Mouse (Mus musculus) midbrain, embryonic 15.5 days (tissue): Measurements from ENCODE around the gene Fam187a. TPM values are rescaled to one million over a fixed set of nuclear protein-coding genes. Genes with fewer than 3 reads are reported as not detected.

ENCODE experiments used
- ATAC-seq: fragments of 200-750 bp; cut with Nextera tagmentation; replicated peaks from 2 replicates; pipeline ENCODE4 v1.8.0; 2017; ENCODE audit warnings: moderate TSS enrichment
- H3K27ac ChIP-seq: fragments of 300-500 bp; sonication (generic); 2 replicates; pipeline ENCODE4 v1.5.1; 2015; ENCODE audit warnings: mild to moderate bottlenecking, inconsistent platforms
- H3K27me3 ChIP-seq: fragments of 300-500 bp; sonication (generic); replicated peaks from 2 replicates; pipeline ENCODE4 v1.6.1; 2015; ENCODE audit warnings: inconsistent platforms
- H3K36me3 ChIP-seq: fragments of 300-500 bp; sonication (generic); replicated peaks from 2 replicates; pipeline ENCODE4 v1.6.1; 2015; ENCODE audit warnings: inconsistent platforms
- H3K4me1 ChIP-seq: fragments of 300-500 bp; sonication (generic); 2 replicates; pipeline ENCODE4 v1.6.1; 2015; ENCODE audit warnings: inconsistent platforms
- H3K4me2 ChIP-seq: fragments of 300-500 bp; sonication (generic); 2 replicates; pipeline ENCODE4 v1.6.1; 2015; ENCODE audit warnings: inconsistent platforms, mild to moderate bottlenecking, moderate library complexity
- H3K4me3 ChIP-seq: fragments of 300-500 bp; sonication (generic); 2 replicates; pipeline ENCODE4 v1.5.1; 2015; ENCODE audit warnings: mild to moderate bottlenecking, inconsistent platforms
- H3K9ac ChIP-seq: fragments of 300-500 bp; sonication (generic); 2 replicates; pipeline ENCODE4 v1.6.1; 2015; ENCODE audit warnings: mild to moderate bottlenecking, inconsistent platforms
- H3K9me3 ChIP-seq: fragments of 300-500 bp; sonication (generic); 2 replicates; pipeline ENCODE4 v1.6.1; 2016; ENCODE audit warnings: inconsistent platforms
- WGBS: fragments of 180-500 bp; shearing (Covaris S2); methylation state at CpG from one replicate; pipeline ENCODE4 v1.1.7; 2015; ENCODE audit warnings: mixed read lengths; 5-methylcytosine and 5-hydroxymethylcytosine counted together
- polyA plus RNA-seq: library from polyadenylated mRNA; unstranded; fragments of >200 nt; fragmentation: Nextera tagmentation; extraction: Ambion mirVana; gene quantifications from 2 replicates; pipeline ENCODE4 v1.2.1, GENCODE M21; 2015

The Fam187a gene
- not detected in 2 replicates for polyA plus RNA-seq

- ATAC-seq: no peak
- no peak within 1 kb of the TSS for H3K27ac ChIP-seq
- no peak within 1 kb of the TSS for H3K4me3 ChIP-seq
- H3K9ac ChIP-seq: no peak within 1 kb of the TSS
- H3K4me2 ChIP-seq: no peak within 1 kb of the TSS
- no peaks in the 10 kb centered on the region for H3K9me3 ChIP-seq
- WGBS: 58% methylated on average over 10 of the region's 10 CpGs
- H3K27me3 ChIP-seq: peaks cover 4% of the 10 kb centered on the region; the same call in 1 of the 2 replicates
- peaks cover 22% of the 10 kb centered on the region for H3K4me1 ChIP-seq
- H3K36me3 ChIP-seq: no peaks in the 10 kb centered on the region
These were observed at the start of gene Fam187a for GRCm38 (mm10) chr11:102884616-102885219. Gene Fam187a (plus strand): TSS chr11:102885169.

GRCm38 (mm10) chr11:102835549-102835948, 49.4 kb upstream of the Fam187a start, which contains the start of gene Higd1b:
Gene Higd1b (plus strand): TSS chr11:102835849.
- Histone ChIP-seq H3K27me3 (no peaks in the 10 kb centered on the region), H3K36me3 (peaks cover 24% of the 10 kb centered on the region; the same call in 1 of the 2 replicates), H3K9ac (no peak within 1 kb of the TSS), H3K9me3 (no peaks in the 10 kb centered on the region), H3K4me1 (no peaks in the 10 kb centered on the region), H3K4me2 (no peak within 1 kb of the TSS), H3K27ac (no peak within 1 kb of the TSS), H3K4me3 (no peak within 1 kb of the TSS)
- no peak for ATAC-seq
- 63% methylated on average over 4 of the region's 4 CpGs for WGBS

- Histone ChIP-seq H3K27me3 (no peaks in the 10 kb centered on the region), H3K9me3 (no peaks in the 10 kb centered on the region), H3K4me1 (no peaks in the 10 kb centered on the region), H3K9ac (no peak overlapping the region), H3K4me3 (no peak overlapping the region), H3K27ac (no peak overlapping the region), H3K4me2 (no peak overlapping the region), H3K36me3 (peaks cover 28% of the 10 kb centered on the region; the same call in 1 of the 2 replicates)
- WGBS: 90% methylated on average over 9 of the region's 9 CpGs
- no peak for ATAC-seq
These were observed 48.8 kb upstream of the Fam187a start for GRCm38 (mm10) chr11:102836146-102836545.

- Histone ChIP-seq H3K4me1 (no peaks in the 10 kb centered on the region), H3K27ac (no peak overlapping the region), H3K9me3 (no peaks in the 10 kb centered on the region), H3K4me3 (no peak overlapping the region), H3K27me3 (no peaks in the 10 kb centered on the region), H3K4me2 (no peak overlapping the region), H3K9ac (no peak overlapping the region), H3K36me3 (peaks cover 35% of the 10 kb centered on the region; the same call in 1 of the 2 replicates)
- WGBS: 100% methylated on average over 1 of the region's 1 CpGs
- ATAC-seq: no peak
These were observed 47.6 kb upstream of the Fam187a start for GRCm38 (mm10) chr11:102837385-102837784.

- H3K4me3 ChIP-seq: no peak overlapping the region
- no peak overlapping the region for H3K27ac ChIP-seq
- H3K9me3 ChIP-seq: no peaks in the 10 kb centered on the region
- peaks cover 41% of the 10 kb centered on the region; the same call in 1 of the 2 replicates for H3K36me3 ChIP-seq
- ATAC-seq: no peak
- H3K9ac ChIP-seq: no peak overlapping the region
- H3K27me3 ChIP-seq: no peaks in the 10 kb centered on the region
- no peak overlapping the region for H3K4me2 ChIP-seq
- no peaks in the 10 kb centered on the region for H3K4me1 ChIP-seq
- 90% methylated on average over 2 of the region's 2 CpGs for WGBS
These were observed 46.8 kb upstream of the Fam187a start for GRCm38 (mm10) chr11:102838126-102838525.

- peaks cover 46% of the 10 kb centered on the region; the same call in 1 of the 2 replicates for H3K36me3 ChIP-seq
- no peaks in the 10 kb centered on the region for H3K4me1 ChIP-seq
- H3K9ac ChIP-seq: no peak overlapping the region
- H3K4me2 ChIP-seq: no peak overlapping the region
- WGBS: 90% methylated on average over 9 of the region's 9 CpGs
- ATAC-seq: no peak
- H3K27ac ChIP-seq: no peak overlapping the region
- no peak overlapping the region for H3K4me3 ChIP-seq
- H3K9me3 ChIP-seq: no peaks in the 10 kb centered on the region
- H3K27me3 ChIP-seq: no peaks in the 10 kb centered on the region
These were observed 46.3 kb upstream of the Fam187a start for GRCm38 (mm10) chr11:102838616-102839150.

GRCm38 (mm10) chr11:102845926-102846325, 39.0 kb upstream of the Fam187a start:
- Histone ChIP-seq H3K4me1 (no peaks in the 10 kb centered on the region), H3K4me3 (no peak overlapping the region), H3K27ac (no peak overlapping the region), H3K4me2 (no peak overlapping the region), H3K9ac (no peak overlapping the region), H3K27me3 (no peaks in the 10 kb centered on the region), H3K36me3 (peaks cover 77% of the 10 kb centered on the region), H3K9me3 (no peaks in the 10 kb centered on the region)
- 93% methylated on average over 10 of the region's 10 CpGs for WGBS
- no peak for ATAC-seq

GRCm38 (mm10) chr11:102851883-102852282, 33.1 kb upstream of the Fam187a start:
- no peak overlapping the region for H3K9ac ChIP-seq
- H3K27ac ChIP-seq: no peak overlapping the region
- ATAC-seq: no peak
- H3K4me2 ChIP-seq: no peak overlapping the region
- no peaks in the 10 kb centered on the region for H3K9me3 ChIP-seq
- H3K36me3 ChIP-seq: peaks cover 55% of the 10 kb centered on the region
- no peaks in the 10 kb centered on the region for H3K27me3 ChIP-seq
- H3K4me3 ChIP-seq: no peak overlapping the region
- no peaks in the 10 kb centered on the region for H3K4me1 ChIP-seq
- 69% methylated on average over 5 of the region's 5 CpGs for WGBS

- H3K9me3 ChIP-seq: no peaks in the 10 kb centered on the region
- H3K4me1 ChIP-seq: no peaks in the 10 kb centered on the region
- no peak overlapping the region for H3K9ac ChIP-seq
- no peak overlapping the region for H3K4me2 ChIP-seq
- H3K36me3 ChIP-seq: peaks cover 58% of the 10 kb centered on the region
- H3K27me3 ChIP-seq: no peaks in the 10 kb centered on the region
- no peak overlapping the region for H3K4me3 ChIP-seq
- no peak for ATAC-seq
- no peak overlapping the region for H3K27ac ChIP-seq
These were observed 31.2 kb upstream of the Fam187a start for GRCm38 (mm10) chr11:102853760-102854159.

GRCm38 (mm10) chr11:102855941-102856340, 29.0 kb upstream of the Fam187a start:
- no peak for ATAC-seq
- 90% methylated on average over 6 of the region's 6 CpGs for WGBS
- Histone ChIP-seq H3K36me3 (peaks cover 49% of the 10 kb centered on the region), H3K4me2 (no peak overlapping the region), H3K4me1 (no peaks in the 10 kb centered on the region), H3K27me3 (no peaks in the 10 kb centered on the region), H3K4me3 (no peak overlapping the region), H3K9me3 (no peaks in the 10 kb centered on the region), H3K27ac (no peak overlapping the region), H3K9ac (no peak overlapping the region)

- H3K36me3 ChIP-seq: peaks cover 55% of the 10 kb centered on the region
- no peak overlapping the region for H3K4me2 ChIP-seq
These were observed 26.0 kb upstream of the Fam187a start for GRCm38 (mm10) chr11:102858951-102859350.

GRCm38 (mm10) chr11:102859933-102860332, 25.0 kb upstream of the Fam187a start:
- H3K4me1 ChIP-seq: no peaks in the 10 kb centered on the region
- H3K9ac ChIP-seq: no peak overlapping the region
- ATAC-seq: no peak
- no peak overlapping the region for H3K4me2 ChIP-seq
- H3K36me3 ChIP-seq: peaks cover 46% of the 10 kb centered on the region; the same call in 1 of the 2 replicates
- H3K4me3 ChIP-seq: no peak overlapping the region
- no peaks in the 10 kb centered on the region for H3K27me3 ChIP-seq
- no peak overlapping the region for H3K27ac ChIP-seq
- WGBS: 96% methylated on average over 8 of the region's 8 CpGs
- H3K9me3 ChIP-seq: no peaks in the 10 kb centered on the region

More at GRCm38 (mm10) chr11:102858951-102859350, 26.0 kb upstream of the Fam187a start:
- no peak overlapping the region for H3K4me3 ChIP-seq
- ATAC-seq: no peak
- no peak overlapping the region for H3K27ac ChIP-seq
- WGBS: 87% methylated on average over 11 of the region's 11 CpGs
- H3K27me3 ChIP-seq: no peaks in the 10 kb centered on the region
- no peaks in the 10 kb centered on the region for H3K4me1 ChIP-seq
- H3K9ac ChIP-seq: no peak overlapping the region
- no peaks in the 10 kb centered on the region for H3K9me3 ChIP-seq

- no peaks in the 10 kb centered on the region for H3K27me3 ChIP-seq
- peaks cover 47% of the 10 kb centered on the region for H3K36me3 ChIP-seq
- no peak for ATAC-seq
- 34% methylated on average over 4 of the region's 4 CpGs for WGBS
- no peak overlapping the region for H3K4me3 ChIP-seq
- no peak overlapping the region for H3K4me2 ChIP-seq
- no peak overlapping the region for H3K9ac ChIP-seq
- H3K4me1 ChIP-seq: no peaks in the 10 kb centered on the region
- H3K27ac ChIP-seq: no peak overlapping the region
- H3K9me3 ChIP-seq: no peaks in the 10 kb centered on the region
These were observed 20.7 kb upstream of the Fam187a start for GRCm38 (mm10) chr11:102864272-102864671.
